Mouse (Mus musculus) limb, embryonic 14.5 days (tissue): ENCODE results near the gene Uba3. TPM values are rescaled to one million over a fixed set of nuclear protein-coding genes. Genes with fewer than 3 reads are reported as not detected.

Source experiments
- ATAC-seq: fragments of 200-750 bp; cut with Nextera tagmentation; 2 replicates; pipeline ENCODE4 v1.8.0; 2017; ENCODE audit warnings: low read depth, moderate number of reproducible peaks, moderate TSS enrichment; ENCODE audit not compliant: low FRiP score
- DNase-seq: peaks from one replicate; pipeline ENCODE4 v3.0.0-alpha.2; 2015; ENCODE audit warnings: low spot score
- H3K27ac ChIP-seq: fragments of 300-500 bp; sonication (generic); replicated peaks from 2 replicates; pipeline ENCODE4 v1.5.1; 2014; ENCODE audit warnings: low read depth, mild to moderate bottlenecking, low read length, moderate library complexity, mixed read lengths
- H3K27me3 ChIP-seq: fragments of 300-500 bp; sonication (generic); 2 replicates; pipeline ENCODE4 v1.6.1; 2014; ENCODE audit warnings: low read length, mixed read lengths; ENCODE audit not compliant: control insufficient read depth, insufficient read depth
- H3K36me3 ChIP-seq: fragments of 300-500 bp; sonication (generic); 2 replicates; pipeline ENCODE4 v1.6.1; 2014; ENCODE audit warnings: mild to moderate bottlenecking, low read length, moderate library complexity, mixed read lengths; ENCODE audit not compliant: control insufficient read depth, insufficient read depth
- H3K4me1 ChIP-seq: fragments of 300-500 bp; sonication (generic); 2 replicates; pipeline ENCODE4 v1.6.1; 2014; ENCODE audit warnings: antibody characterized with exemption, low read length, mixed read lengths; ENCODE audit not compliant: control insufficient read depth, insufficient read depth
- H3K4me2 ChIP-seq: fragments of 300-500 bp; sonication (generic); replicated peaks from 2 replicates; pipeline ENCODE4 v1.6.1; 2014; ENCODE audit warnings: low read depth, mild to moderate bottlenecking, low read length, moderate library complexity; ENCODE audit not compliant: severe bottlenecking
- H3K4me3 ChIP-seq: fragments of 300-500 bp; sonication (generic); replicated peaks from 2 replicates; pipeline ENCODE4 v1.5.1; 2014; ENCODE audit warnings: low read length
- H3K9ac ChIP-seq: fragments of 300-500 bp; sonication (generic); 2 replicates; pipeline ENCODE4 v1.6.1; 2014; ENCODE audit warnings: mild to moderate bottlenecking, low read depth, low read length, moderate library complexity; ENCODE audit not compliant: severe bottlenecking
- H3K9me3 ChIP-seq: fragments of 300-500 bp; sonication (generic); 2 replicates; pipeline ENCODE4 v1.6.1; 2016; ENCODE audit warnings: low read length; ENCODE audit not compliant: control insufficient read depth
- POLR2A ChIP-seq: fragments of 200-500 bp; IDR thresholded peaks from 2 replicates; pipeline ENCODE4 v1.8.0; 2012; ENCODE audit warnings: inconsistent platforms, mild to moderate bottlenecking, moderate library complexity, borderline replicate concordance; ENCODE audit not compliant: insufficient read depth, insufficient read length; ENCODE audit errors: extremely low read depth
- WGBS: fragments of 180-500 bp; shearing (Covaris S2); extraction: QIAGEN DNeasy Blood & Tissue Kit; methylation state at CpG from one replicate; pipeline ENCODE4 v1.1.7; 2014; 5-methylcytosine and 5-hydroxymethylcytosine counted together
- polyA plus RNA-seq, 2 experiments: library from polyadenylated mRNA; depleted of rRNA in 1 of 2; stranded (reverse) in 1 of 2; unstranded in 1 of 2; fragments of >200 nt; fragmentation: Nextera tagmentation in 1 of 2; extraction: Ambion mirVana in 1 of 2; gene quantifications; 2 replicates each; pipeline versions ENCODE4 v1.2.1 to v1.2.3; 2012 to 2014

Uba3 gene
- polyA plus RNA-seq, 2 experiments: 76.2 to 81.1 TPM

GRCm38 (mm10) chr6:97145156-97145555, 60.3 kb downstream of the Uba3 start:
- TF ChIP-seq POLR2A: no peak
- Histone ChIP-seq H3K4me3 (no peak overlapping the region), H3K27ac (no peak overlapping the region), H3K27me3 (no peaks in the 10 kb centered on the region), H3K9me3 (no peaks in the 10 kb centered on the region), H3K4me1 (peaks cover 21% of the 10 kb centered on the region), H3K36me3 (0 out of 2 replicates have a peak, but pooled peaks cover 2% of the 10 kb centered on the region), H3K9ac (no peak overlapping the region), H3K4me2 (no peak overlapping the region)
- 85% methylated on average over 7 of the region's 7 CpGs for WGBS
- ATAC-seq (no peak), DNase-seq (no peak)

- TF ChIP-seq POLR2A: no peak
- H3K4me3 ChIP-seq: no peak overlapping the region
- DNase-seq (no peak), ATAC-seq (no peak)
- H3K4me2 ChIP-seq: no peak overlapping the region
- H3K4me1 ChIP-seq: peaks cover 21% of the 10 kb centered on the region
- no peak overlapping the region for H3K9ac ChIP-seq
- peaks cover 9% of the 10 kb centered on the region; the same call in 1 of the 2 replicates for H3K36me3 ChIP-seq
- WGBS: 20% methylated on average over 7 of the region's 7 CpGs
- peaks cover 5% of the 10 kb centered on the region; the same call in 1 of the 2 replicates for H3K9me3 ChIP-seq
- no peak overlapping the region for H3K27ac ChIP-seq
- H3K27me3 ChIP-seq: no peaks in the 10 kb centered on the region
Observed at GRCm38 (mm10) chr6:97144359-97144758, 61.1 kb downstream of the Uba3 start.

GRCm38 (mm10) chr6:97142611-97143010, 62.8 kb downstream of the Uba3 start:
- 90% methylated on average over 8 of the region's 8 CpGs for WGBS
- ATAC-seq: no peak
- peaks cover 5% of the 10 kb centered on the region; the same call in 1 of the 2 replicates for H3K9me3 ChIP-seq
- H3K36me3 ChIP-seq: peaks cover 9% of the 10 kb centered on the region
- H3K27me3 ChIP-seq: no peaks in the 10 kb centered on the region
- H3K4me1 ChIP-seq: peaks cover 11% of the 10 kb centered on the region
- no peak overlapping the region for H3K4me3 ChIP-seq
- no peak overlapping the region for H3K4me2 ChIP-seq
- H3K9ac ChIP-seq: no peak overlapping the region
- no peak for TF ChIP-seq POLR2A
- no peak overlapping the region for H3K27ac ChIP-seq
- DNase-seq: no peak

GRCm38 (mm10) chr6:97141811-97142210, 63.6 kb downstream of the Uba3 start:
- H3K4me3 ChIP-seq: no peak overlapping the region
- H3K27me3 ChIP-seq: no peaks in the 10 kb centered on the region
- no peak overlapping the region for H3K4me2 ChIP-seq
- 87% methylated on average over 7 of the region's 7 CpGs for WGBS
- H3K9me3 ChIP-seq: peaks cover 5% of the 10 kb centered on the region; the same call in 1 of the 2 replicates
- ATAC-seq: no peak
- H3K27ac ChIP-seq: no peak overlapping the region
- DNase-seq: no peak
- H3K4me1 ChIP-seq: 0 out of 2 replicates have a peak, but pooled peaks cover 6% of the 10 kb centered on the region
- H3K9ac ChIP-seq: no peak overlapping the region
- peaks cover 9% of the 10 kb centered on the region for H3K36me3 ChIP-seq
- no peak for TF ChIP-seq POLR2A

Other genes with a start within 250 kb of the Uba3 start
- 0.29 and 0.31 TPM in 2 replicates for gene Fam19a4, start 145.2 kb downstream of the Uba3 start, polyA plus RNA-seq (2012; rRNA removed)
- gene Fam19a4, start 145.2 kb downstream of the Uba3 start, polyA plus RNA-seq (2014; fragmentation: Nextera tagmentation; extraction: Ambion mirVana): 0.28 and 0.43 TPM in 2 replicates
- gene Eogt, start 56.5 kb downstream of the Uba3 start, polyA plus RNA-seq (2012; rRNA removed): 15.4 and 16.7 TPM in 2 replicates
- 9.5 and 10.8 TPM in 2 replicates for gene Eogt, start 56.5 kb downstream of the Uba3 start, polyA plus RNA-seq (2014; fragmentation: Nextera tagmentation; extraction: Ambion mirVana)
- 3.8 and 6.2 TPM in 2 replicates for gene Tmf1, start 26.5 kb downstream of the Uba3 start, polyA plus RNA-seq (2012; rRNA removed)
- gene Tmf1, start 26.5 kb downstream of the Uba3 start, polyA plus RNA-seq (2014; fragmentation: Nextera tagmentation; extraction: Ambion mirVana): 34.8 and 35.3 TPM in 2 replicates
- gene Arl6ip5, start 5.0 kb upstream of the Uba3 start, polyA plus RNA-seq (2012; rRNA removed): 79.8 and 81.3 TPM in 2 replicates
- 48.6 and 49.1 TPM in 2 replicates for gene Arl6ip5, start 5.0 kb upstream of the Uba3 start, polyA plus RNA-seq (2014; fragmentation: Nextera tagmentation; extraction: Ambion mirVana)
- 6.6 and 11.9 TPM in 2 replicates for gene Lmod3, start 47.1 kb upstream of the Uba3 start, polyA plus RNA-seq (2012; rRNA removed)
- gene Lmod3, start 47.1 kb upstream of the Uba3 start, polyA plus RNA-seq (2014; fragmentation: Nextera tagmentation; extraction: Ambion mirVana): 9.4 and 12.2 TPM in 2 replicates